Mouse (Mus musculus) left cerebral cortex, adult 9 months (tissue): ENCODE measurements around the gene Fgf22.

ENCODE experiments used
- DNase-seq, 2 experiments: peaks; one replicate each; pipeline ENCODE4 v3.0.0; 2022; ENCODE audit warnings: low spot score in 2 of 2

Gene Fgf22

GRCm38 (mm10) chr10:79793051-79793737 is 38.3 kb downstream of the Fgf22 start, which contains the start of gene Palm:
Gene Palm (plus strand): TSS chr10:79793572.
- DNase-seq, result peak in 1 of 2 experiments; percentile 86

- peak in 1 of 2 experiments; percentile 73 for DNase-seq
Observed at GRCm38 (mm10) chr10:79793738-79794490, 39.0 kb downstream of the Fgf22 start.

GRCm38 (mm10) chr10:79794491-79794931 is 39.6 kb downstream of the Fgf22 start:
- DNase-seq, result no peak

- no peak for DNase-seq
Observed at GRCm38 (mm10) chr10:79795905-79796304, 41.0 kb downstream of the Fgf22 start.

GRCm38 (mm10) chr10:79797326-79797725 is 42.5 kb downstream of the Fgf22 start:
- DNase-seq, result no peak

GRCm38 (mm10) chr10:79798289-79798928 is 43.5 kb downstream of the Fgf22 start:
- DNase-seq, result no peak

GRCm38 (mm10) chr10:79800508-79800907 is 45.6 kb downstream of the Fgf22 start:
- DNase-seq, result no peak

- no peak for DNase-seq
Observed at GRCm38 (mm10) chr10:79801837-79802236, 47.0 kb downstream of the Fgf22 start.

GRCm38 (mm10) chr10:79802331-79802971 is 47.6 kb downstream of the Fgf22 start:
- DNase-seq, result peak in 1 of 2 experiments; percentile 61

- peak in 1 of 2 experiments; percentile 93 for DNase-seq
Observed at GRCm38 (mm10) chr10:79803716-79804323, 48.9 kb downstream of the Fgf22 start.

GRCm38 (mm10) chr10:79805636-79806035 is 50.8 kb downstream of the Fgf22 start:
- no peak for DNase-seq

GRCm38 (mm10) chr10:79806331-79806730 is 51.5 kb downstream of the Fgf22 start:
- DNase-seq, result no peak

GRCm38 (mm10) chr10:79806972-79807371 is 52.1 kb downstream of the Fgf22 start:
- DNase-seq, result no peak

GRCm38 (mm10) chr10:79807826-79808225 is 53.0 kb downstream of the Fgf22 start:
- DNase-seq, result no peak
